Mouse (Mus musculus): ENCODE results near the gene Hist2h3c1. TPM values are rescaled to one million over a fixed set of nuclear protein-coding genes. Genes with fewer than 3 reads are reported as not detected.
"Not testable (repeated sequence)": the region's sequence is repeated elsewhere in the genome, so short reads cannot be mapped to it uniquely, and the experiment has no call there.

The Hist2h3c1 gene
- total RNA-seq, 2 experiments from 2014 or later: not detected

- intact Hi-C loops (cut with DNase I): no loop called here
- no peak for DNase-seq
Observed at GRCm38 (mm10) chr3:96230910-96231757, 15.4 kb upstream of the Hist2h3c1 start.

GRCm38 (mm10) chr3:96231758-96232120, 14.7 kb upstream of the Hist2h3c1 start:
- intact Hi-C loops (cut with DNase I): no loop called here
- no peak for DNase-seq

GRCm38 (mm10) chr3:96234914-96235313, 11.6 kb upstream of the Hist2h3c1 start:
- no peak for DNase-seq

GRCm38 (mm10) chr3:96235836-96236235, 10.6 kb upstream of the Hist2h3c1 start:
- intact Hi-C loops (cut with DNase I): loop anchor here (2.0 kb wide), 1 partner anchor 15 kb away; the partner anchor contains the start of genes Hist2h2ac and Hist2h2be
- DNase-seq: no peak

More at GRCm38 (mm10) chr3:96234914-96235313, 11.6 kb upstream of the Hist2h3c1 start:
- intact Hi-C loops (cut with DNase I): no loop called here

- DNase-seq: no peak
- intact Hi-C loops (cut with DNase I): loop anchor here (2.0 kb wide), 1 partner anchor 16 kb away; the partner anchor contains the start of genes Hist2h2ac and Hist2h2be
Observed at GRCm38 (mm10) chr3:96236834-96237334, 9.6 kb upstream of the Hist2h3c1 start.

- intact Hi-C loops (cut with DNase I): loop anchor here (2.0 kb wide), 1 partner anchor 17 kb away; the partner anchor contains the start of genes Hist2h2ac and Hist2h2be
Observed at GRCm38 (mm10) chr3:96237335-96237903, 9.1 kb upstream of the Hist2h3c1 start.

GRCm38 (mm10) chr3:96237904-96238511, 8.5 kb upstream of the Hist2h3c1 start:
- no peak for DNase-seq
- intact Hi-C loops (cut with DNase I): loop anchor here (2.0 kb wide), 1 partner anchor 17 kb away; the partner anchor contains the start of genes Hist2h2ac and Hist2h2be

More at GRCm38 (mm10) chr3:96237335-96237903, 9.1 kb upstream of the Hist2h3c1 start:
- no peak for DNase-seq

GRCm38 (mm10) chr3:96238954-96239793, 7.3 kb upstream of the Hist2h3c1 start, which contains the start of gene Hist2h3c2:
Hist2h3c2 (minus strand) TSS chr3:96239127.
- DNase-seq: peak; percentile 32 to 66
- intact Hi-C loops (cut with DNase I): not testable (repeated sequence)

GRCm38 (mm10) chr3:96239949-96240798, 6.3 kb upstream of the Hist2h3c1 start, which contains the start of gene Hist2h2aa2:
Hist2h2aa2 (minus strand) TSS chr3:96240276.
- DNase-seq: peak; percentile 96
- intact Hi-C loops (cut with DNase I): not testable (repeated sequence)

- no peak for DNase-seq
- intact Hi-C loops (cut with DNase I): no loop called here
Observed at GRCm38 (mm10) chr3:96240799-96241197, 5.7 kb upstream of the Hist2h3c1 start.

GRCm38 (mm10) chr3:96243921-96244572, 2.4 kb upstream of the Hist2h3c1 start:
- peak in 1 of 2 experiments; percentile 18 for DNase-seq
- intact Hi-C loops (cut with DNase I): loop anchor here (2.0 kb wide), 1 partner anchor 19 kb away; the partner anchor contains the start of gene Hist2h4

GRCm38 (mm10) chr3:96245003-96245886, 1.2 kb upstream of the Hist2h3c1 start, which contains the start of gene Hist2h2aa1:
Hist2h2aa1 (plus strand) TSS chr3:96245497.
- intact Hi-C loops (cut with DNase I): not testable (repeated sequence)
- DNase-seq: peak; percentile 86 to 93

- DNase-seq; intact Hi-C loops (cut with DNase I): not testable (repeated sequence)
Observed at GRCm38 (mm10) chr3:96246018-96246417, 467 bp upstream of the Hist2h3c1 start.

- intact Hi-C loops (cut with DNase I): no loop called here
- DNase-seq: no peak
Observed at GRCm38 (mm10) chr3:96247356-96248140, 1.1 kb downstream of the Hist2h3c1 start.

- no peak for DNase-seq
- intact Hi-C loops (cut with DNase I): no loop called here
Observed at GRCm38 (mm10) chr3:96248141-96249033, 1.9 kb downstream of the Hist2h3c1 start.
